Mouse (Mus musculus) myocyte (in vitro differentiated cells): ENCODE results near the gene Srxn1. TPM values are rescaled to one million over a fixed set of nuclear protein-coding genes. Genes with fewer than 3 reads are reported as not detected.

ENCODE experiments used
- H3K27me3 ChIP-seq: one replicate; pipeline ENCODE4 v1.6.1; 2011; ENCODE audit not compliant: control insufficient read depth, insufficient read depth, insufficient read length
- H3K36me3 ChIP-seq: one replicate; pipeline ENCODE4 v1.6.1; 2011; ENCODE audit not compliant: control insufficient read depth, insufficient read depth
- H3K4me2 ChIP-seq: one replicate; pipeline ENCODE4 v1.6.1; 2011; ENCODE audit warnings: low read depth, control low read depth
- H3K4me3 ChIP-seq: one replicate; pipeline ENCODE4 v1.5.1; 2011; ENCODE audit warnings: mild to moderate bottlenecking, control low read depth, moderate library complexity
- H3K79me2 ChIP-seq: one replicate; pipeline ENCODE4 v1.6.1; 2011; ENCODE audit not compliant: control insufficient read depth, insufficient read depth
- H3ac ChIP-seq: one replicate; pipeline ENCODE4 v1.6.1; 2011; ENCODE audit not compliant: control insufficient read depth, insufficient read length
- CEBPB ChIP-seq: IDR thresholded peaks from 2 replicates; pipeline ENCODE4 v1.6.1; 2011; ENCODE audit warnings: mild to moderate bottlenecking, moderate library complexity; ENCODE audit not compliant: poor library complexity, insufficient read depth, severe bottlenecking
- E2F4 ChIP-seq: IDR thresholded peaks from one replicate; pipeline ENCODE4 v1.6.1; 2011; ENCODE audit warnings: mild to moderate bottlenecking, control low read depth, moderate library complexity; ENCODE audit not compliant: insufficient read depth
- MAX ChIP-seq: IDR thresholded peaks from one replicate; pipeline ENCODE4 v1.6.1; 2011; ENCODE audit warnings: low read depth, mild to moderate bottlenecking, control low read depth
- MYOD1 ChIP-seq, 3 experiments: IDR thresholded peaks; one replicate each; pipeline ENCODE4 v1.6.1; 2011; ENCODE audit warnings: control low read depth in 2 of 3, low read depth in 2 of 3, mild to moderate bottlenecking in 2 of 3, moderate library complexity in 1 of 3; ENCODE audit not compliant: insufficient read length in 2 of 3, control insufficient read depth in 1 of 3
- MYOG ChIP-seq, 3 experiments: IDR thresholded peaks; one replicate each; pipeline ENCODE4 v1.6.1; 2011; ENCODE audit warnings: control low read depth in 2 of 3, low read depth in 2 of 3, mild to moderate bottlenecking in 2 of 3; ENCODE audit not compliant: insufficient read length in 2 of 3, control insufficient read depth in 1 of 3, insufficient read depth in 1 of 3
- POLR2A ChIP-seq: IDR thresholded peaks from one replicate; pipeline ENCODE4 v1.6.1; 2011; ENCODE audit warnings: low read depth, mild to moderate bottlenecking, control low read depth, moderate library complexity; ENCODE audit not compliant: insufficient read length
- POLR2AphosphoS2 ChIP-seq: IDR thresholded peaks from one replicate; pipeline ENCODE4 v1.6.1; 2011; ENCODE audit warnings: low read depth, control low read depth; ENCODE audit not compliant: insufficient read length
- REST ChIP-seq: IDR thresholded peaks from one replicate; pipeline ENCODE4 v1.6.1; 2011; ENCODE audit warnings: mild to moderate bottlenecking, control low read depth, moderate library complexity; ENCODE audit not compliant: insufficient read depth, insufficient read length
- SRF ChIP-seq: IDR thresholded peaks from one replicate; pipeline ENCODE4 v1.6.1; 2011; ENCODE audit warnings: low read depth; ENCODE audit not compliant: control insufficient read depth, insufficient read length
- TCF12 ChIP-seq: IDR thresholded peaks from one replicate; pipeline ENCODE4 v1.6.1; 2011; ENCODE audit warnings: mild to moderate bottlenecking, control low read depth; ENCODE audit not compliant: poor library complexity, insufficient read depth, severe bottlenecking
- TCF3 ChIP-seq: IDR thresholded peaks from one replicate; pipeline ENCODE4 v1.6.1; 2011; ENCODE audit warnings: low read depth, control low read depth; ENCODE audit not compliant: insufficient read length
- USF1 ChIP-seq: IDR thresholded peaks from one replicate; pipeline ENCODE4 v1.6.1; 2011; ENCODE audit warnings: low read depth, mild to moderate bottlenecking, control low read depth, moderate library complexity
- polyA plus RNA-seq: library from polyadenylated mRNA; unstranded; fragments of >200 nt; fragmentation: generic; extraction: Trizol; gene quantifications from one replicate; pipeline ENCODE4 v1.2.1, GENCODE M21; 2012; ENCODE audit warnings: missing spikeins

Gene Srxn1
- polyA plus RNA-seq, 1 experiment: 21.7 TPM

DNA sequence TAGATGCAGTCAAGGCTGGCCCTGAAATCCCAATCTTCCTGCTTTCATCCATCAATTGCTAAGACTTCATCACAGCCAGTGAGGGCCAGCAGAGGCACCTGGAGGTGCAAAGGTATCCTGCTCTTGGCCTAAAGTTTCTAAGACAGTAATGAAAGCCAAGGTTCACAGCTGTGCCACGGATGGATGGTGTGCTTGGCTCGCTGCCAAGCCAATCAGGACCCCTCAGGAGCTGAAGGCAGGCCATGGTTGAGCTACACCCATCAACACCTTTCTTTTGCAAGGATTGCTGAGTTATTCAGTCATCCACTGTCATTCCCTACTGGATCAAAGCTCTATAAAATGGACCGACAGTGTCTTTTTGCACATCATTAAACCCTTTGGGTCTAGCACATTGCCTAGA is 5.8 kb upstream of the Srxn1 start:
- H3K36me3 ChIP-seq: no peaks in the 10 kb centered on the region
- H3ac ChIP-seq: no peak overlapping the region
- no peak overlapping the region for H3K4me3 ChIP-seq
- H3K4me2 ChIP-seq: no peak overlapping the region
- H3K79me2 ChIP-seq: no peaks in the 10 kb centered on the region
- no peak for TF ChIP-seq E2F4
- no peak for TF ChIP-seq TCF3
- TF ChIP-seq POLR2A: no peak
- H3K27me3 ChIP-seq: peaks cover 10% of the 10 kb centered on the region

DNA sequence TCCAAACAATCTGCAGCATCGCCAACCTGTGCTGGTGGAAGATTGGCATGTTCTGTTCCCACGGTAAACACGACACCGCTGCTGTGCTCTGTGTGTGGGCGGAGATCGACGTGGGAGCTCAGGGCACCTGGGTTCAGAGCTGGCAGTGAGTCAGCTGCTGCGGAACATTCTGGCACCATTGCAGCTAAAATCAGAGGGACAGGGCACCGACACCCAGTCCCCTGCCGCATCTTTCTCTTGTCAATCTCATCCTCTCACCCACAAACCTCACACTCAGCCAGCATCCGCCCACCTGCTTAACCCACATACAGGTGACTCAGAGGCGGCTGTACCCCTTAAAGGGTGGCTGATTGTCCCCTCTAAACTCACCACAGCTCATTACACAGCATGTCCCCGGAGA is 3.6 kb upstream of the Srxn1 start:
- TF ChIP-seq USF1 (no peak), MYOG (IDR thresholded peaks at IDR 0.05; ENCODE audit: control insufficient read depth in 1 of 3, insufficient read depth in 1 of 3, insufficient read length in 2 of 3, low read depth in 2 of 3) (no peak), E2F4 (no peak), POLR2A (no peak), CEBPB (no peak), TCF3 (no peak), MAX (no peak), POLR2AphosphoS2 (no peak), TCF12 (no peak), MYOD1 (IDR thresholded peaks at IDR 0.05; ENCODE audit: control insufficient read depth in 1 of 3, insufficient read length in 2 of 3, low read depth in 2 of 3) (no peak), REST (no peak), SRF (no peak)
- H3K27me3 ChIP-seq: peaks cover 10% of the 10 kb centered on the region

GRCm38 (mm10) chr2:152102369-152102768 is 2.9 kb upstream of the Srxn1 start:
- Histone ChIP-seq H3K4me2 (no peak overlapping the region), H3K4me3 (no peak overlapping the region), H3K79me2 (peaks cover 8% of the 10 kb centered on the region), H3ac (no peak overlapping the region), H3K36me3 (no peaks in the 10 kb centered on the region), H3K27me3 (peaks cover 10% of the 10 kb centered on the region)
- no peak for TF ChIP-seq POLR2A
- no peak for TF ChIP-seq TCF3
- TF ChIP-seq POLR2AphosphoS2: no peak
- TF ChIP-seq TCF12: no peak
- TF ChIP-seq USF1: no peak
- TF ChIP-seq MAX: no peak

More for the DNA sequence above, 3.6 kb upstream of the Srxn1 start:
- H3K36me3 ChIP-seq: no peaks in the 10 kb centered on the region
- no peak overlapping the region for H3K4me2 ChIP-seq
- no peak overlapping the region for H3K4me3 ChIP-seq
- H3ac ChIP-seq: no peak overlapping the region
- peaks cover 8% of the 10 kb centered on the region for H3K79me2 ChIP-seq

GRCm38 (mm10) chr2:152104711-152105317 is 502 bp upstream of the Srxn1 start:
- H3K79me2 ChIP-seq: peaks cover 8% of the 10 kb centered on the region
- no peaks in the 10 kb centered on the region for H3K27me3 ChIP-seq
- H3K36me3 ChIP-seq: peaks cover 9% of the 10 kb centered on the region
- H3K4me3 ChIP-seq: peak overlapping the region; percentile 48
- peak overlapping the region; percentile 76 for H3K4me2 ChIP-seq
- H3ac ChIP-seq: peak overlapping the region; percentile 49
- TF ChIP-seq TCF3: no peak
- TF ChIP-seq CEBPB: no peak
- peak in 1 of 3 experiments; percentile 40 for TF ChIP-seq MYOG (IDR thresholded peaks at IDR 0.05; ENCODE audit: control insufficient read depth in 1 of 3, insufficient read depth in 1 of 3, insufficient read length in 2 of 3, low read depth in 2 of 3)
- TF ChIP-seq MYOD1 (IDR thresholded peaks at IDR 0.05; ENCODE audit: control insufficient read depth in 1 of 3, insufficient read length in 2 of 3, low read depth in 2 of 3): peak in 2 of 3 experiments; percentile 54 to 69
- peak; percentile 16 for TF ChIP-seq USF1

DNA sequence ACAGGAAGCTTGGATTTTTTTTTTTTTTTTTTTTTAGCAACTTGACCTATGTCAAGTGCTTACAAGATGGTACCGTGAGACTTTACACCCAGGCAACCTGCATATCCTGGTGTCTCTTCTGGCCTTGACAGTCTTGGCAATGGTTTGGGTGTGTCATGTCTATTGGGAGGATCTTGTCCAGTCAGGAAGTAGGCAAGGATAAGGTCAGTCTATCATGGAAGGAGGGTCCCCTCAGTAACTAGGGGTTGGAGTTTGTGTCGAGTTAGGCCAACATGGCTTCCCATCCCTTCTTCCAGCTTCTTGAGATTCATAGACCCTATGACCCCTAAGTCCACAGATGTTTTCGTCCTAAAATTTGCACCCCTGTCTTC is 894 bp downstream of the Srxn1 start:
- TF ChIP-seq POLR2AphosphoS2 (no peak), MYOG (IDR thresholded peaks at IDR 0.05; ENCODE audit: control insufficient read depth in 1 of 3, insufficient read depth in 1 of 3, insufficient read length in 2 of 3, low read depth in 2 of 3) (no peak), E2F4 (no peak), CEBPB (no peak), MYOD1 (IDR thresholded peaks at IDR 0.05; ENCODE audit: control insufficient read depth in 1 of 3, insufficient read length in 2 of 3, low read depth in 2 of 3) (no peak)
- Histone ChIP-seq H3K36me3 (peaks cover 9% of the 10 kb centered on the region), H3ac (peak overlapping the region; percentile 49), H3K4me3 (peak overlapping the region; percentile 48), H3K27me3 (no peaks in the 10 kb centered on the region), H3K4me2 (peak overlapping the region; percentile 76), H3K79me2 (peaks cover 8% of the 10 kb centered on the region)

DNA sequence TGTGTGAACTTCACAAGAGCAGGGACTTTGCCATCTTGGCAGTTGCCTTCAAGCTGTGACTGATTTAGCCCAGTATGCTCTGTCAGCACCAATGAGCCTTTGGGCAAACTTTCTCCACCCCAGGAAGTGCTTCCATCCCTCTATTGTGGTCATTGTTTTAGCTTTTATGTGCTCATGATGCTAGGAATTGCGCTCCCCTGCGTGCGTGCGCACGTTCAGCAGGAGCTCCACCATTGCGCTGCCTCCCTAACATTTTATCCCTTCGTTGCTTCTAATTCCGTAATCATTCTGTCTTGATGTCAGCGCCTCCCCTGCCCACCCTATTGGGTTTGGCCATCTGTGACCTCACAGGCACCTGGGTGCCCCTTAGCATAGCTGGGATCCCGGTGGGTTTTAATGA is 1.3 kb downstream of the Srxn1 start:
- Histone ChIP-seq H3K79me2 (peaks cover 8% of the 10 kb centered on the region), H3K36me3 (peaks cover 9% of the 10 kb centered on the region), H3ac (no peak overlapping the region), H3K27me3 (no peaks in the 10 kb centered on the region), H3K4me2 (peak overlapping the region; percentile 76), H3K4me3 (peak overlapping the region; percentile 48)
- TF ChIP-seq TCF3: no peak
- no peak for TF ChIP-seq SRF
- no peak for TF ChIP-seq USF1
- no peak for TF ChIP-seq CEBPB
- no peak for TF ChIP-seq MYOD1 (IDR thresholded peaks at IDR 0.05; ENCODE audit: control insufficient read depth in 1 of 3, insufficient read length in 2 of 3, low read depth in 2 of 3)
- no peak for TF ChIP-seq MAX
- TF ChIP-seq E2F4: no peak
- no peak for TF ChIP-seq REST
- no peak for TF ChIP-seq POLR2A
- TF ChIP-seq TCF12: no peak
- TF ChIP-seq POLR2AphosphoS2: no peak
- no peak for TF ChIP-seq MYOG (IDR thresholded peaks at IDR 0.05; ENCODE audit: control insufficient read depth in 1 of 3, insufficient read depth in 1 of 3, insufficient read length in 2 of 3, low read depth in 2 of 3)
